Mouse (Mus musculus) lung, postnatal 0 days (tissue): ENCODE results near the gene March1. TPM values are rescaled to one million over a fixed set of nuclear protein-coding genes. Genes with fewer than 3 reads are reported as not detected.

Source experiments
- ATAC-seq: fragments of 200-750 bp; cut with Nextera tagmentation; 2 replicates; pipeline ENCODE4 v1.8.0; 2017; ENCODE audit warnings: moderate library complexity
- DNase-seq: peaks from one replicate; pipeline ENCODE4 v3.0.0-alpha.2; 2016; ENCODE audit warnings: low spot score
- H3K27ac ChIP-seq: fragments of 300-500 bp; sonication (generic); 2 replicates; pipeline ENCODE4 v1.5.1; 2014; ENCODE audit warnings: antibody characterized with exemption, mild to moderate bottlenecking, low read length, mixed read lengths
- H3K27me3 ChIP-seq: fragments of 300-500 bp; sonication (generic); replicated peaks from 2 replicates; pipeline ENCODE4 v1.6.1; 2014; ENCODE audit warnings: low read length, mixed read lengths; ENCODE audit not compliant: insufficient read depth
- H3K36me3 ChIP-seq: fragments of 300-500 bp; sonication (generic); 2 replicates; pipeline ENCODE4 v1.6.1; 2014; ENCODE audit warnings: low read length, mixed read lengths; ENCODE audit not compliant: insufficient read depth
- H3K4me1 ChIP-seq: fragments of 300-500 bp; sonication (generic); 2 replicates; pipeline ENCODE4 v1.6.1; 2014; ENCODE audit warnings: antibody characterized with exemption, low read depth, low read length, mixed read lengths; ENCODE audit not compliant: insufficient read depth
- H3K4me2 ChIP-seq: fragments of 300-500 bp; sonication (generic); replicated peaks from 2 replicates; pipeline ENCODE4 v1.6.1; 2014; ENCODE audit warnings: low read depth, mild to moderate bottlenecking, low read length, moderate library complexity, mixed read lengths
- H3K4me3 ChIP-seq: fragments of 300-500 bp; sonication (generic); 2 replicates; pipeline ENCODE4 v1.5.1; 2014; ENCODE audit warnings: low read depth, low read length
- H3K9ac ChIP-seq: fragments of 300-500 bp; sonication (generic); replicated peaks from 2 replicates; pipeline ENCODE4 v1.6.1; 2014; ENCODE audit warnings: low read depth, mild to moderate bottlenecking
- H3K9me3 ChIP-seq: fragments of 300-500 bp; sonication (generic); 2 replicates; pipeline ENCODE4 v1.6.1; 2016; ENCODE audit warnings: low read length, mixed read lengths
- CTCF ChIP-seq: IDR thresholded peaks from 2 replicates; pipeline ENCODE4 v1.5.1; 2016; ENCODE audit warnings: antibody characterized with exemption, mild to moderate bottlenecking
- EP300 ChIP-seq: IDR thresholded peaks from 2 replicates; pipeline ENCODE4 v1.6.1; 2016; ENCODE audit warnings: antibody characterized with exemption, mild to moderate bottlenecking, control low read depth
- WGBS: fragments of 180-500 bp; shearing (Covaris S2); extraction: QIAGEN DNeasy Blood & Tissue Kit; methylation state at CpG from one replicate; pipeline ENCODE4 v1.1.7; 2014; 5-methylcytosine and 5-hydroxymethylcytosine counted together
- polyA plus RNA-seq: library from polyadenylated mRNA; unstranded; fragments of >200 nt; fragmentation: Nextera tagmentation; extraction: Ambion mirVana; gene quantifications from 2 replicates; pipeline ENCODE4 v1.2.1, GENCODE M21; 2015

The March1 gene
- polyA plus RNA-seq, 1 experiment from 2014 or later: 1.1 TPM

DNA sequence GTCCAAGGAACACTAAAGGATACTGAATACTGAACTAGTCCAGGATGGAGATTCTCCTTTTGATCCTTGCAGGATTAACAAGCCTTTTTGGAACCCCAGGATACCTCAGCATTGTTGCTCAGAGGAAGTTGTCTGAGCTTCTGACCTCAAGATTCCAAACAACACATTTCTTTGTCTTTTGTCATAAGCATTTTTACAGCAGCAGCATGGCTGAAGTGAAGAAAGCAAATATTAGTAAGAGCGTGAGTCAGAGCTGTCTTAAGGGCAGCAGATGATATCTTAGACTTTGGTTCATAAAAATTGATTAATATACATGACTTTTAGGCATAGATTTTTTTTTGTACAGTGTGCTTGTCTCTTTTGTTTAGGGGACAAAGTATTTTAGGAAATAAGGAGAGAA is 27.8 kb downstream of the March1 start:
- no peaks in the 10 kb centered on the region for H3K9me3 ChIP-seq
- TF ChIP-seq CTCF: no peak
- TF ChIP-seq EP300: no peak
- no peak overlapping the region for H3K4me3 ChIP-seq
- no peaks in the 10 kb centered on the region for H3K27me3 ChIP-seq
- WGBS: 50% methylated on average over 1 of the region's 1 CpGs
- H3K4me2 ChIP-seq: no peak overlapping the region
- no peak overlapping the region for H3K27ac ChIP-seq
- no peaks in the 10 kb centered on the region for H3K4me1 ChIP-seq
- no peak overlapping the region for H3K9ac ChIP-seq
- H3K36me3 ChIP-seq: no peaks in the 10 kb centered on the region
- DNase-seq (no peak), ATAC-seq (no peak)

- no peak overlapping the region for H3K4me3 ChIP-seq
- TF ChIP-seq EP300 (no peak), CTCF (no peak)
- ATAC-seq: no peak
- H3K36me3 ChIP-seq: no peaks in the 10 kb centered on the region
- H3K27ac ChIP-seq: no peak overlapping the region
- no peaks in the 10 kb centered on the region for H3K4me1 ChIP-seq
- no peaks in the 10 kb centered on the region for H3K9me3 ChIP-seq
- no peak overlapping the region for H3K9ac ChIP-seq
- 83% methylated on average over 1 of the region's 1 CpGs for WGBS
- DNase-seq: no peak
- H3K27me3 ChIP-seq: no peaks in the 10 kb centered on the region
- no peak overlapping the region for H3K4me2 ChIP-seq
These were observed 28.2 kb downstream of the March1 start for GRCm38 (mm10) chr8:65645945-65646344.

- Histone ChIP-seq H3K9me3 (no peaks in the 10 kb centered on the region), H3K27me3 (no peaks in the 10 kb centered on the region), H3K9ac (no peak overlapping the region), H3K4me2 (no peak overlapping the region), H3K27ac (no peak overlapping the region), H3K4me1 (no peaks in the 10 kb centered on the region), H3K36me3 (no peaks in the 10 kb centered on the region), H3K4me3 (no peak overlapping the region)
- DNase-seq (no peak), ATAC-seq (no peak)
- 53% methylated on average over 6 of the region's 6 CpGs for WGBS
- TF ChIP-seq CTCF (no peak), EP300 (no peak)
These were observed 38.2 kb downstream of the March1 start for GRCm38 (mm10) chr8:65655924-65656323.

GRCm38 (mm10) chr8:65661885-65662284 is 44.2 kb downstream of the March1 start:
- no peak for TF ChIP-seq EP300
- TF ChIP-seq CTCF: no peak
- no peak for ATAC-seq
- WGBS: 83% methylated on average over 2 of the region's 2 CpGs
- Histone ChIP-seq H3K9ac (no peak overlapping the region), H3K27me3 (no peaks in the 10 kb centered on the region), H3K27ac (no peak overlapping the region), H3K4me2 (no peak overlapping the region), H3K36me3 (no peaks in the 10 kb centered on the region), H3K4me1 (no peaks in the 10 kb centered on the region), H3K9me3 (no peaks in the 10 kb centered on the region), H3K4me3 (no peak overlapping the region)
- DNase-seq: no peak

DNA sequence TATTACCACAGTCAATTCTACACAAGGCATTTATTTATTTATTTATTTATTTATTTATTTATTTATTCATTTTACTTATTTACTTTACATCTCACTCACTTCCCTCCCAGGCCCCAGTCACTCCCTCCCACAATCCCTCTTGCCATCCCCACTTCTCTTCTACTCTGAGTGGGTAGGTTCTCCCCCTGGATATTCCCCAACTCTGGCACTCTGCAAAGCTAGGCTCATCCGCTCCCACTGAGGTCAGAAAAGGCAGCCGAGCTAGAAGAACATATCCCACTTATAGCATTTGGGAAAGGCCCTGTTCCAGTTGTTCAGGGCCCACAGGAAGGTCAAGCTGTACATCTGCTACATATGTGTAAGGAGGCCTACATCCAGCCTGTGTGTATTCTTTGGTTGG is 48.1 kb downstream of the March1 start:
- Histone ChIP-seq H3K36me3 (no peaks in the 10 kb centered on the region), H3K27ac (no peak overlapping the region), H3K27me3 (no peaks in the 10 kb centered on the region), H3K9ac (no peak overlapping the region), H3K9me3 (no peaks in the 10 kb centered on the region), H3K4me2 (no peak overlapping the region), H3K4me1 (no peaks in the 10 kb centered on the region), H3K4me3 (no peak overlapping the region)
- 70% methylated on average over 2 of the region's 2 CpGs for WGBS
- TF ChIP-seq EP300 (no peak), CTCF (no peak)
- no peak for ATAC-seq
- DNase-seq: no peak

GRCm38 (mm10) chr8:65743066-65743465 is 125.4 kb downstream of the March1 start:
- Histone ChIP-seq H3K27ac (no peak overlapping the region), H3K36me3 (no peaks in the 10 kb centered on the region), H3K27me3 (no peaks in the 10 kb centered on the region), H3K9ac (no peak overlapping the region), H3K4me2 (no peak overlapping the region), H3K4me1 (no peaks in the 10 kb centered on the region), H3K4me3 (no peak overlapping the region), H3K9me3 (no peaks in the 10 kb centered on the region)
- ATAC-seq: no peak
- DNase-seq: no peak
- TF ChIP-seq EP300 (no peak), CTCF (no peak)

DNA sequence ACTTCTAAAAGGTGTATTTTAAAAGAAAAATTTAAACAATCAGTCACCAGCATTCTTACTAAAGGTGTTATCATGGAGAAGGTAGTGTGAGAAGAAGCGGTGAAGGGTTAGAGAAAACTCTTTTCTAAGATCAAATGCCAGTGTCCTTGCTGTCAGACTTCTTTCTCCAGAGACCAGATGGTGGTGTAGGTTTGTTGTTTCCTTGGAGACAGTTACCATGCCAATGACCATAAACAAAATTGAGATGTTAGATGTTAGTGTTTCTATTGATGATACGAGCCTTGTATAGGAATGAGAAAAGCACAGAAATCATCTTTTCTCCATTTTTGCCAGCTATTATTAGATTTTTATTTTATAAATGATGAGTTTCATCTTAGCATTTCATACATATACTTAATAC is 158.1 kb downstream of the March1 start:
- Histone ChIP-seq H3K27ac (no peak overlapping the region), H3K27me3 (no peaks in the 10 kb centered on the region), H3K4me3 (no peak overlapping the region), H3K4me2 (no peak overlapping the region), H3K9me3 (no peaks in the 10 kb centered on the region), H3K4me1 (no peaks in the 10 kb centered on the region), H3K9ac (no peak overlapping the region), H3K36me3 (no peaks in the 10 kb centered on the region)
- TF ChIP-seq CTCF (no peak), EP300 (no peak)
- WGBS: 61% methylated on average over 2 of the region's 2 CpGs
- DNase-seq (no peak), ATAC-seq (no peak)
